Mouse (Mus musculus) forebrain, embryonic 11.5 days (tissue): ENCODE measurements around the gene Tnr. TPM values are rescaled to one million over a fixed set of nuclear protein-coding genes. Genes with fewer than 3 reads are reported as not detected.

Experiments
- ATAC-seq: fragments of 200-750 bp; cut with Nextera tagmentation; replicated peaks from 2 replicates; pipeline ENCODE4 v1.8.0; 2017; ENCODE audit warnings: moderate TSS enrichment; ENCODE audit not compliant: low FRiP score
- DNase-seq: peaks from one replicate; pipeline ENCODE4 v3.0.0-alpha.2; 2017; ENCODE audit warnings: low spot score
- H3K27ac ChIP-seq: fragments of 300-500 bp; sonication (generic); 2 replicates; pipeline ENCODE4 v1.5.1; 2014; ENCODE audit warnings: low read depth, low read length
- H3K27me3 ChIP-seq: fragments of 300-500 bp; sonication (generic); 2 replicates; pipeline ENCODE4 v1.6.1; 2014; ENCODE audit warnings: mild to moderate bottlenecking, low read length, mixed read lengths; ENCODE audit not compliant: control insufficient read depth, insufficient read depth
- H3K36me3 ChIP-seq: fragments of 300-500 bp; sonication (generic); 2 replicates; pipeline ENCODE4 v1.6.1; 2014; ENCODE audit warnings: mild to moderate bottlenecking, low read length, moderate library complexity, mixed read lengths; ENCODE audit not compliant: control insufficient read depth, insufficient read depth
- H3K4me1 ChIP-seq: fragments of 300-500 bp; sonication (generic); replicated peaks from 2 replicates; pipeline ENCODE4 v1.6.1; 2014; ENCODE audit warnings: low read length, mixed read lengths; ENCODE audit not compliant: control insufficient read depth, insufficient read depth
- H3K4me2 ChIP-seq: fragments of 300-500 bp; sonication (generic); 2 replicates; pipeline ENCODE4 v1.6.1; 2014; ENCODE audit warnings: low read depth, mild to moderate bottlenecking, low read length, moderate library complexity, mixed read lengths; ENCODE audit not compliant: severe bottlenecking
- H3K4me3 ChIP-seq: fragments of 300-500 bp; sonication (generic); 2 replicates; pipeline ENCODE4 v1.5.1; 2014; ENCODE audit warnings: low read depth, low read length
- H3K9ac ChIP-seq: fragments of 300-500 bp; sonication (generic); 2 replicates; pipeline ENCODE4 v1.6.1; 2014; ENCODE audit warnings: low read length
- H3K9me3 ChIP-seq: fragments of 300-500 bp; sonication (generic); 2 replicates; pipeline ENCODE4 v1.6.1; 2016; ENCODE audit warnings: low read length, mixed read lengths; ENCODE audit not compliant: control insufficient read depth
- WGBS: fragments of 180-500 bp; shearing (Covaris S2); extraction: QIAGEN DNeasy Blood & Tissue Kit; methylation state at CpG from one replicate; pipeline ENCODE4 v1.1.7; 2014; 5-methylcytosine and 5-hydroxymethylcytosine counted together
- polyA plus RNA-seq: library from polyadenylated mRNA; unstranded; fragments of >200 nt; fragmentation: Nextera tagmentation; extraction: Ambion mirVana; gene quantifications from 2 replicates; pipeline ENCODE4 v1.2.1, GENCODE M21; 2014

The Tnr gene
- polyA plus RNA-seq, 1 experiment from 2014 or later, result 0.77 TPM

GRCm38 (mm10) chr1:159895094-159895493 is 371.5 kb downstream of the Tnr start:
- Histone ChIP-seq H3K4me1 (no peaks in the 10 kb centered on the region), H3K9me3 (no peaks in the 10 kb centered on the region), H3K4me2 (no peak overlapping the region), H3K9ac (no peak overlapping the region), H3K36me3 (no peaks in the 10 kb centered on the region), H3K27me3 (no peaks in the 10 kb centered on the region), H3K4me3 (no peak overlapping the region), H3K27ac (no peak overlapping the region)
- WGBS, result 83% methylated on average over 3 of the region's 3 CpGs
- no peak for DNase-seq
- no peak for ATAC-seq

GRCm38 (mm10) chr1:159899991-159900390 is 376.4 kb downstream of the Tnr start:
- Histone ChIP-seq H3K4me2 (no peak overlapping the region), H3K27ac (no peak overlapping the region), H3K4me1 (no peaks in the 10 kb centered on the region), H3K9ac (no peak overlapping the region), H3K27me3 (no peaks in the 10 kb centered on the region), H3K36me3 (no peaks in the 10 kb centered on the region), H3K4me3 (no peak overlapping the region), H3K9me3 (no peaks in the 10 kb centered on the region)
- DNase-seq (no peak), ATAC-seq (no peak)
- WGBS, result 78% methylated on average over 3 of the region's 3 CpGs

GRCm38 (mm10) chr1:159900639-159901038 is 377.1 kb downstream of the Tnr start:
- WGBS, result 69% methylated on average over 3 of the region's 3 CpGs
- Histone ChIP-seq H3K36me3 (no peaks in the 10 kb centered on the region), H3K4me2 (no peak overlapping the region), H3K4me3 (no peak overlapping the region), H3K27ac (no peak overlapping the region), H3K27me3 (no peaks in the 10 kb centered on the region), H3K9me3 (no peaks in the 10 kb centered on the region), H3K4me1 (no peaks in the 10 kb centered on the region), H3K9ac (no peak overlapping the region)
- no peak for DNase-seq
- ATAC-seq, result no peak

GRCm38 (mm10) chr1:159901366-159902119 is 378.0 kb downstream of the Tnr start:
- peak; percentile 78 for ATAC-seq

GRCm38 (mm10) chr1:159902120-159902497 is 378.5 kb downstream of the Tnr start:
- Histone ChIP-seq H3K27me3 (no peaks in the 10 kb centered on the region), H3K4me1 (no peaks in the 10 kb centered on the region), H3K36me3 (no peaks in the 10 kb centered on the region), H3K27ac (no peak overlapping the region), H3K9me3 (no peaks in the 10 kb centered on the region), H3K4me3 (no peak overlapping the region), H3K9ac (no peak overlapping the region), H3K4me2 (no peak overlapping the region)
- no peak for ATAC-seq
- 87% methylated on average over 4 of the region's 4 CpGs for WGBS
- no peak for DNase-seq

More at GRCm38 (mm10) chr1:159901366-159902119, 378.0 kb downstream of the Tnr start:
- 58% methylated on average over 7 of the region's 7 CpGs for WGBS
- no peaks in the 10 kb centered on the region for H3K9me3 ChIP-seq
- H3K4me2 ChIP-seq, result no peak overlapping the region
- DNase-seq, result no peak
- no peak overlapping the region for H3K27ac ChIP-seq
- H3K36me3 ChIP-seq, result no peaks in the 10 kb centered on the region
- no peaks in the 10 kb centered on the region for H3K27me3 ChIP-seq
- H3K4me1 ChIP-seq, result no peaks in the 10 kb centered on the region
- no peak overlapping the region for H3K4me3 ChIP-seq
- H3K9ac ChIP-seq, result no peak overlapping the region

- 39% methylated on average over 5 of the region's 5 CpGs for WGBS
- no peak overlapping the region for H3K9ac ChIP-seq
- no peak overlapping the region for H3K27ac ChIP-seq
- H3K9me3 ChIP-seq, result no peaks in the 10 kb centered on the region
- no peak overlapping the region for H3K4me3 ChIP-seq
- DNase-seq, result no peak
- no peaks in the 10 kb centered on the region for H3K27me3 ChIP-seq
- ATAC-seq, result 0 out of 2 replicates have a peak, but pooled peaks have one; percentile 30
- no peaks in the 10 kb centered on the region for H3K4me1 ChIP-seq
- H3K4me2 ChIP-seq, result no peak overlapping the region
- H3K36me3 ChIP-seq, result no peaks in the 10 kb centered on the region
Observed at GRCm38 (mm10) chr1:159911006-159911405, 387.4 kb downstream of the Tnr start.

- no peak overlapping the region for H3K4me3 ChIP-seq
- DNase-seq, result no peak
- H3K27ac ChIP-seq, result no peak overlapping the region
- H3K36me3 ChIP-seq, result no peaks in the 10 kb centered on the region
- ATAC-seq, result no peak
- H3K27me3 ChIP-seq, result no peaks in the 10 kb centered on the region
- no peak overlapping the region for H3K9ac ChIP-seq
- H3K9me3 ChIP-seq, result no peaks in the 10 kb centered on the region
- H3K4me2 ChIP-seq, result no peak overlapping the region
- H3K4me1 ChIP-seq, result no peaks in the 10 kb centered on the region
Observed at GRCm38 (mm10) chr1:159914726-159915125, 391.2 kb downstream of the Tnr start.

- Histone ChIP-seq H3K4me3 (no peak overlapping the region), H3K4me2 (no peak overlapping the region), H3K9me3 (no peaks in the 10 kb centered on the region), H3K4me1 (no peaks in the 10 kb centered on the region), H3K36me3 (no peaks in the 10 kb centered on the region), H3K9ac (no peak overlapping the region), H3K27ac (no peak overlapping the region), H3K27me3 (no peaks in the 10 kb centered on the region)
- DNase-seq, result no peak
- no peak for ATAC-seq
- WGBS, result 79% methylated on average over 2 of the region's 2 CpGs
Observed at GRCm38 (mm10) chr1:159920571-159920970, 397.0 kb downstream of the Tnr start.

- no peak overlapping the region for H3K4me2 ChIP-seq
- H3K9me3 ChIP-seq, result no peaks in the 10 kb centered on the region
- H3K36me3 ChIP-seq, result no peaks in the 10 kb centered on the region
- no peak overlapping the region for H3K27ac ChIP-seq
- ATAC-seq (no peak), DNase-seq (no peak)
- H3K9ac ChIP-seq, result no peak overlapping the region
- no peaks in the 10 kb centered on the region for H3K4me1 ChIP-seq
- no peaks in the 10 kb centered on the region for H3K27me3 ChIP-seq
- H3K4me3 ChIP-seq, result no peak overlapping the region
- WGBS, result 91% methylated on average over 7 of the region's 7 CpGs
Observed at GRCm38 (mm10) chr1:159923010-159923409, 399.4 kb downstream of the Tnr start.
